Mouse (Mus musculus) gastrocnemius, adult 18-20 months (tissue): ENCODE measurements around the gene Fthl17f. TPM values are rescaled to one million over a fixed set of nuclear protein-coding genes. Genes with fewer than 3 reads are reported as not detected.
"Not testable (repeated sequence)": the region's sequence is repeated elsewhere in the genome, so short reads cannot be mapped to it uniquely, and the experiment has no call there.

Experiments
- DNase-seq: peaks from one replicate; pipeline ENCODE4 v3.0.0; 2021; ENCODE audit warnings: low spot score
- long read RNA-seq, 2 experiments: library from polyadenylated mRNA; stranded (forward); transcript quantifications; one replicate each; pipeline ENCODE4 v2.0.0; 2021
- total RNA-seq, 2 experiments: library from RNA; stranded (reverse); gene quantifications; 2 replicates each; pipeline ENCODE4 v1.2.3; 2021

The Fthl17f gene
- total RNA-seq: not detected
- long read RNA-seq, experiment 1: 0 reads
- long read RNA-seq, experiment 2: 0 reads

DNA sequence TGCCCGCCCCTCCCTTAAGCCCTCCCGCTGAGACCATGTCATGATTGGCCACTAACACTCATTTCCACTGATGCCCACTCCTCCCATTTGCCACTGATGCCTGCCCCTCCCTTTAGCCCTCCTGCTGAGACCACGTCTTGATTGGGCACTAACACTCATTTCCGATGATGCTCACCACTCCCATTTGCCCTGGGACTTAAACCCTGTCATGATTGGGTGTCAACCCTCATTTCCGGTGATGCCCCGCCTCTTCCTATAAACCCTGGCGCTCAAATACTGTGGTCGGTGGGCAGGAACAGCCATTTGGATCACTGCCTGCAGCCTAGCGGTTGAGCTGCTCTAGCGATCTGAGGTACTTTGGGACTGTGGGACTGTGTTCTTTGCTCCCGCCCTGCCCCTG, at the start of gene Fthl17f:
Gene Fthl17f (plus strand): TSS at position 301 of the 400 bp plus-strand sequence.
- DNase-seq: not testable (repeated sequence)

GRCm38 (mm10) chrX:9016079-9016478, 46.7 kb upstream of the Fthl17f start:
- no peak for DNase-seq

- DNase-seq: no peak
These were observed 43.3 kb upstream of the Fthl17f start for GRCm38 (mm10) chrX:9019481-9019880.

DNA sequence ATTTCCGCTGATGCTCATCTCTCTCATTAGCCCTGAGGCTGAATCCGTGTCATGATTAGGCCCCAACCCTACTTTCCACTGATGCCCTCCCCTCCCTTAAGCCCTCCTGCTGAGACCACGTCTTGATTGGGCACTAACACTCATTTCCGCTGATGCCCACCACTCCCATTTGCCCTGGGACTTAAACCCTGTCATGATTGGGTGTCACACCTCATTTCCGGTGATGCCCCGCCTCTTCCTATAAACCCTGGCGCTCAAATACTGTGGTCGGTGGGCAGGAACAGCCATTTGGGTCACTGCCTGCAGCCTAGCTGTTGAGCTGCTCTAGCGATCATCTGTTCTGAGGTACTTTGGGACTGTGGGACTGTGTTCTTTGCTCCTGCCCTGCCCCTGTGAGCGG, 29.6 kb upstream of the Fthl17f start, which contains the start of gene Fthl17e:
Gene Fthl17e (plus strand): TSS at position 301 of the 400 bp plus-strand sequence.
- not testable (repeated sequence) for DNase-seq

DNA sequence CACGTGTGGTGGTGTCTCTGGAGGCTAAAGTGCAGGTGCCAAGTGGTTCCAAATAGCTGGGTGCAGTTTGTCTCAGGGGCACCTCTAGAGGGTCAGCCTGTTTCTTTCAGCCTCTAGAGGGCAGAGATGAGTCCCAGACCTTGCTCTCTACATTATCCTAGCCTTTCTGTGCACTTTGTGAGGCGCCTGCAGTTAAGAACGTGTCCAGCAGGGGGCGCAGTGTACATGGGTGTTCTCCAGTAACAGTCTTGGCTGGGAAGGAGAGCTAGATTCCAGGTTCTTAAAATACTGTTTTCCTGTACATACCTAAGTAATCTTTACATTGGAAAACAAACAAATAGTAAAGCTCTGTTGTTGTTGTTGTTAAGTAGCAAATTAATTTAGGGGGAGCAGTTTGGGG, 21.2 kb upstream of the Fthl17f start:
- not testable (repeated sequence) for DNase-seq

DNA sequence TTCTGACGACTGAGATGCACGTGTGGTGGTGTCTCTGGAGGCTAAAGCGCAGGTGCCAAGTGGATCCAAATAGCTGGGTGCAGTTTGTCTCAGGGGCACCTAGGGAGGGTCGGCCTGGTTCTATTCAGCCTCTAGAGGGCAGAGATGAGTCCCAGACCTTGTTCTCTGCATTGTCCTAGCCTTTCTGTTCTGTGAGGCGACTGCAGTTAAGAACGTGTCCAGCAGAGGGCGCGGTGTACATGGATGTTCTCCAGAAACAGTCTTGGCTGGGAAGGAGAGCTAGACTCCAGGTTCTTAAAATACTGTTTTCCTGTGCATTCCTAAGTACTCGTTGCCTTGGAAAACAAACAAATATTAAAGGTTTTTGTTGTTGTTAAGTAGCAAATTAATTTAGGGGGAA, 1.9 kb upstream of the Fthl17f start:
- peak; percentile 53 for DNase-seq

DNA sequence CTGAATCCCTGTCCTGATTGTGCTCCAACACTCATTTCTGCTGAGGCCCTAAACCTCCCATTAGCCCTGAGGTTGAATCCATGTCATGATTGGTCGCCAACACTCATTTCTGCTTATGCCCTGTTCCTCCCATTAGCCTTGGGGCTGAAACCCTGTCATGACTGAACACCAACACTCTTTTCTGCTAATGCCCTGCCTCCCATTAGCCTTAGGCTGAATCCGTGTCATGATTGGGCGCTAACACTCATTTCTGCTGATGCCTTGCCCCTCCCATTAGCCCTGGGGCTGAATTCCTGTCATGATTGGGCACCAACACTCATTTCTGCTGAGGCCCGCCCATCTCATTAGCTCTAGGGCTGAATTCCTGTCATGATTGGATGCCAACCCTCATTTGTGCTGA, 714 bp upstream of the Fthl17f start:
- no peak for DNase-seq

GRCm38 (mm10) chrX:9077699-9078098, 14.9 kb downstream of the Fthl17f start:
- DNase-seq: peak; percentile 58

DNA sequence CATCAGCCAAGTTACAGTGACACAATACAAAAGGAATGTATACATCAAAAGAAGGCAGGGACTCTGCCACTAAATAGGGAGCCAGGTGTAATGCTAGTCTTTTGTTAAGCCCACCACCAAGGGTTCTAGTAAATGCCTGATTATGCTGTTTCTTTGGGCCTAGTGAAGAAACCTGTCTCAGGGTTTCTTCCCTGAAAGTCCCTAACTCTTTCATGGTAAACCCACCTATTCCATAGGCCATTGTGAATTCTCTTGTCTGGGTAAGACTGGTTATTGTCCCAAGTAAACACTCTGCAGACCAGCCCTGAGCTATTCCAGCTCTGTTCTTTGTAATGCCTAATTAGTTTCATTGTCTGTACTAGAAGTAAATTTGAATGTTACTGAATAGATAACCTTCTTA, 32.3 kb downstream of the Fthl17f start:
- not testable (repeated sequence) for DNase-seq

GRCm38 (mm10) chrX:9104262-9104661, 41.4 kb downstream of the Fthl17f start, which contains the start of gene 4930402K13Rik:
TSS of gene 4930402K13Rik (plus strand) at chrX:9104562.
- DNase-seq: no peak

GRCm38 (mm10) chrX:9110381-9110780, 47.6 kb downstream of the Fthl17f start:
- no peak for DNase-seq

Other genes starting within 250 kb of the Fthl17f start
- gene Gm6592, start 219.0 kb upstream of the Fthl17f start, total RNA-seq: not detected
- not detected for gene Gm5751, start 188.8 kb upstream of the Fthl17f start, total RNA-seq
- gene B630019K06Rik, start 170.6 kb upstream of the Fthl17f start, total RNA-seq: under 1 TPM; 0.23 to 0.28 TPM
- gene Fthl17b, start 100.0 kb upstream of the Fthl17f start, total RNA-seq: not detected
- gene Fthl17c, start 86.5 kb upstream of the Fthl17f start, total RNA-seq: not detected
- not detected for gene Fthl17d, start 76.3 kb upstream of the Fthl17f start, total RNA-seq
- not detected for gene Fthl17e, start 29.5 kb upstream of the Fthl17f start, total RNA-seq
- gene 4930402K13Rik, start 41.5 kb downstream of the Fthl17f start, total RNA-seq: not detected
- gene Lancl3, start 136.9 kb downstream of the Fthl17f start, total RNA-seq: under 1 TPM; 0.64 to 0.73 TPM
- not detected for gene Gm14862, start 193.9 kb downstream of the Fthl17f start, total RNA-seq
- gene Xk, start 209.7 kb downstream of the Fthl17f start, total RNA-seq: 1 to 10 TPM; 4.7 to 6.5 TPM
- gene H2al1m, start 220.7 kb downstream of the Fthl17f start, total RNA-seq: under 1 TPM in 1 of 2 experiments, not detected in 1; 0.64 TPM